Mouse (Mus musculus) brain, embryonic 14.5 days (tissue): ENCODE data around the gene Myrfl.

Experiments
- CTCF ChIP-seq: fragments of 200-500 bp; IDR thresholded peaks from 2 replicates; pipeline ENCODE4 v1.5.1; 2012; ENCODE audit warnings: inconsistent platforms, mild to moderate bottlenecking, moderate library complexity, borderline replicate concordance; ENCODE audit not compliant: insufficient read depth, insufficient read length; ENCODE audit errors: extremely low read depth
- POLR2A ChIP-seq: fragments of 200-500 bp; IDR thresholded peaks from 2 replicates; pipeline ENCODE4 v1.6.1; 2012; ENCODE audit warnings: mild to moderate bottlenecking, inconsistent platforms, borderline replicate concordance; ENCODE audit not compliant: poor library complexity, insufficient read depth, insufficient read length, severe bottlenecking; ENCODE audit errors: extremely low read depth

GRCm38 (mm10) chr10:116801281-116801680 is 95.4 kb downstream of the Myrfl start:
- TF ChIP-seq CTCF (no peak), POLR2A (no peak)
